Mouse (Mus musculus): Measurements from ENCODE around the gene Ppp2r2c.
A peak's percentile ranks its signal among the peaks of the same experiment; 100 is the strongest.

Gene Ppp2r2c

GRCm38 (mm10) chr5:36868266-36869090 is at the start of gene Ppp2r2c:
Ppp2r2c (plus strand) TSS chr5:36868513.
- DNase-seq (ENCODE audit: low spot score), result no peak

GRCm38 (mm10) chr5:36819742-36820141 is 48.6 kb upstream of the Ppp2r2c start:
- DNase-seq (ENCODE audit: low spot score), result no peak

GRCm38 (mm10) chr5:36820142-36820541 is 48.2 kb upstream of the Ppp2r2c start:
- DNase-seq (ENCODE audit: low spot score), result no peak

GRCm38 (mm10) chr5:36822907-36823306 is 45.4 kb upstream of the Ppp2r2c start:
- no peak for DNase-seq (ENCODE audit: low spot score)

GRCm38 (mm10) chr5:36829098-36829497 is 39.2 kb upstream of the Ppp2r2c start:
- no peak for DNase-seq (ENCODE audit: low spot score)

GRCm38 (mm10) chr5:36829913-36830879 is 38.1 kb upstream of the Ppp2r2c start, which contains the start of gene Man2b2:
Man2b2 (minus strand) TSS chr5:36830653.
- peak; percentile 93 for DNase-seq (ENCODE audit: low spot score)

GRCm38 (mm10) chr5:36831272-36831671 is 37.0 kb upstream of the Ppp2r2c start:
- DNase-seq (ENCODE audit: low spot score), result no peak

GRCm38 (mm10) chr5:36835933-36836332 is 32.4 kb upstream of the Ppp2r2c start:
- peak; percentile 57 for DNase-seq (ENCODE audit: low spot score)

- no peak for DNase-seq (ENCODE audit: low spot score)
These were observed 29.3 kb upstream of the Ppp2r2c start for GRCm38 (mm10) chr5:36839032-36839431.

- DNase-seq (ENCODE audit: low spot score), result no peak
These were observed 28.7 kb upstream of the Ppp2r2c start for GRCm38 (mm10) chr5:36839602-36840001.

- no peak for DNase-seq (ENCODE audit: low spot score)
These were observed 28.2 kb upstream of the Ppp2r2c start for GRCm38 (mm10) chr5:36840092-36840491.

- DNase-seq (ENCODE audit: low spot score), result no peak
These were observed 26.6 kb upstream of the Ppp2r2c start for GRCm38 (mm10) chr5:36841701-36842100.

GRCm38 (mm10) chr5:36844490-36844889 is 23.8 kb upstream of the Ppp2r2c start:
- DNase-seq (ENCODE audit: low spot score), result no peak

- DNase-seq (ENCODE audit: low spot score), result no peak
These were observed 16.7 kb upstream of the Ppp2r2c start for GRCm38 (mm10) chr5:36851572-36851971.

GRCm38 (mm10) chr5:36855180-36855579 is 13.1 kb upstream of the Ppp2r2c start:
- DNase-seq (ENCODE audit: low spot score), result no peak

GRCm38 (mm10) chr5:36856529-36856928 is 11.8 kb upstream of the Ppp2r2c start:
- no peak for DNase-seq (ENCODE audit: low spot score)

- no peak for DNase-seq (ENCODE audit: low spot score)
These were observed 10.8 kb upstream of the Ppp2r2c start for GRCm38 (mm10) chr5:36857546-36857945.

- no peak for DNase-seq (ENCODE audit: low spot score)
These were observed 7.2 kb upstream of the Ppp2r2c start for GRCm38 (mm10) chr5:36861084-36861483.

- DNase-seq (ENCODE audit: low spot score), result no peak
These were observed 1.5 kb upstream of the Ppp2r2c start for GRCm38 (mm10) chr5:36866701-36867250.

GRCm38 (mm10) chr5:36867561-36867960 is 752 bp upstream of the Ppp2r2c start:
- no peak for DNase-seq (ENCODE audit: low spot score)

- no peak for DNase-seq (ENCODE audit: low spot score)
These were observed 869 bp downstream of the Ppp2r2c start for GRCm38 (mm10) chr5:36869186-36869577.

GRCm38 (mm10) chr5:36869578-36870236 is 1.4 kb downstream of the Ppp2r2c start:
- DNase-seq (ENCODE audit: low spot score), result no peak
